Mouse (Mus musculus) spleen, adult 2 months (tissue): ENCODE measurements around the gene Kcnj4. TPM values are rescaled to one million over a fixed set of nuclear protein-coding genes. Genes with fewer than 3 reads are reported as not detected.
A peak's percentile ranks its signal among the peaks of the same experiment; 100 is the strongest.
"Not testable (repeated sequence)": the region's sequence is repeated elsewhere in the genome, so short reads cannot be mapped to it uniquely, and the experiment has no call there.

ENCODE experiments used
- DNase-seq, 2 experiments: peaks; one replicate each; pipeline versions ENCODE4 v3.0.0 to v3.0.0-alpha.2; 2012 to 2021; ENCODE audit warnings: low spot score in 2 of 2, low read depth in 1 of 2
- H3K27ac ChIP-seq: fragments of 200-500 bp; 2 replicates; pipeline ENCODE4 v1.5.1; 2012; ENCODE audit warnings: low read length, inconsistent platforms; ENCODE audit not compliant: insufficient read depth
- H3K27me3 ChIP-seq: fragments of 200-500 bp; 2 replicates; pipeline ENCODE4 v1.6.1; 2012; ENCODE audit warnings: mild to moderate bottlenecking, moderate library complexity, low read length, inconsistent platforms; ENCODE audit not compliant: control insufficient read depth, insufficient read depth
- H3K36me3 ChIP-seq: fragments of 200-500 bp; 2 replicates; pipeline ENCODE4 v1.6.1; 2012; ENCODE audit warnings: mild to moderate bottlenecking, low read length, inconsistent platforms; ENCODE audit not compliant: control insufficient read depth, insufficient read depth
- H3K4me1 ChIP-seq: fragments of 200-500 bp; 2 replicates; pipeline ENCODE4 v1.6.1; 2011; ENCODE audit warnings: inconsistent platforms; ENCODE audit not compliant: control insufficient read depth, insufficient read depth, insufficient read length
- H3K4me3 ChIP-seq: fragments of 200-500 bp; 2 replicates; pipeline ENCODE4 v1.5.1; 2011; ENCODE audit warnings: mild to moderate bottlenecking, inconsistent platforms; ENCODE audit not compliant: insufficient read depth, insufficient read length; ENCODE audit errors: extremely low read depth
- CTCF ChIP-seq: fragments of 200-500 bp; IDR thresholded peaks from 2 replicates; pipeline ENCODE4 v1.5.1; 2011; ENCODE audit warnings: mild to moderate bottlenecking, inconsistent platforms; ENCODE audit not compliant: insufficient read depth, insufficient read length, insufficient replicate concordance; ENCODE audit errors: extremely low read depth
- POLR2A ChIP-seq: fragments of 200-500 bp; IDR thresholded peaks from 2 replicates; pipeline ENCODE4 v1.6.1; 2011; ENCODE audit warnings: low read depth, low read length, inconsistent platforms
- WGBS: fragments of 180-500 bp; shearing (Covaris S2); methylation state at CpG from one replicate; pipeline ENCODE4 v1.1.7; 2018; 5-methylcytosine and 5-hydroxymethylcytosine counted together
- polyA plus RNA-seq: library from polyadenylated mRNA; depleted of rRNA; stranded (reverse); fragments of >200 nt; gene quantifications from 2 replicates; pipeline ENCODE4 v1.2.3, GENCODE M21; 2012

Kcnj4 gene
- polyA plus RNA-seq, 1 experiment, result not detected

GRCm38 (mm10) chr15:79473638-79474355 is 31.2 kb downstream of the Kcnj4 start:
- Histone ChIP-seq H3K4me3 (no peak overlapping the region), H3K4me1 (no peaks in the 10 kb centered on the region), H3K27ac (no peak overlapping the region), H3K36me3 (no peaks in the 10 kb centered on the region), H3K27me3 (no peaks in the 10 kb centered on the region)
- 61% methylated on average over 12 of the region's 12 CpGs for WGBS
- no peak for TF ChIP-seq CTCF
- no peak for TF ChIP-seq POLR2A
- DNase-seq, result no peak

- Histone ChIP-seq H3K27me3 (no peaks in the 10 kb centered on the region), H3K27ac (no peak overlapping the region), H3K4me3 (no peak overlapping the region), H3K4me1 (no peaks in the 10 kb centered on the region), H3K36me3 (no peaks in the 10 kb centered on the region)
- TF ChIP-seq POLR2A, result no peak
- DNase-seq, result no peak
- 82% methylated on average over 5 of the region's 5 CpGs for WGBS
Measured at GRCm38 (mm10) chr15:79473042-79473441, 32.0 kb downstream of the Kcnj4 start.

GRCm38 (mm10) chr15:79471095-79471494 is 33.9 kb downstream of the Kcnj4 start:
- Histone ChIP-seq H3K4me3 (no peak overlapping the region), H3K4me1 (no peaks in the 10 kb centered on the region), H3K27me3 (no peaks in the 10 kb centered on the region), H3K36me3 (no peaks in the 10 kb centered on the region), H3K27ac (no peak overlapping the region)
- WGBS, result 73% methylated on average over 10 of the region's 10 CpGs
- no peak for DNase-seq
- TF ChIP-seq POLR2A (no peak), CTCF (no peak)

GRCm38 (mm10) chr15:79470583-79470982 is 34.5 kb downstream of the Kcnj4 start:
- H3K4me1 ChIP-seq, result no peaks in the 10 kb centered on the region

GRCm38 (mm10) chr15:79469577-79469976 is 35.5 kb downstream of the Kcnj4 start:
- Histone ChIP-seq H3K4me1 (no peaks in the 10 kb centered on the region), H3K27ac (no peak overlapping the region), H3K36me3 (no peaks in the 10 kb centered on the region), H3K4me3 (no peak overlapping the region), H3K27me3 (no peaks in the 10 kb centered on the region)
- WGBS, result 69% methylated on average over 5 of the region's 5 CpGs
- no peak for DNase-seq
- TF ChIP-seq POLR2A (no peak), CTCF (no peak)

More at GRCm38 (mm10) chr15:79470583-79470982, 34.5 kb downstream of the Kcnj4 start:
- no peak overlapping the region for H3K27ac ChIP-seq
- DNase-seq, result no peak
- TF ChIP-seq CTCF (no peak), POLR2A (no peak)
- WGBS, result 37% methylated on average over 17 of the region's 17 CpGs
- H3K4me3 ChIP-seq, result no peak overlapping the region
- H3K27me3 ChIP-seq, result no peaks in the 10 kb centered on the region
- no peaks in the 10 kb centered on the region for H3K36me3 ChIP-seq

- Histone ChIP-seq H3K27me3 (no peaks in the 10 kb centered on the region), H3K36me3 (no peaks in the 10 kb centered on the region), H3K4me3 (no peak overlapping the region), H3K4me1 (no peaks in the 10 kb centered on the region), H3K27ac (no peak overlapping the region)
- TF ChIP-seq POLR2A (no peak), CTCF (peak; percentile 98)
- 11% methylated on average over 18 of the region's 18 CpGs for WGBS
- peak; percentile 30 to 72 for DNase-seq
Measured at GRCm38 (mm10) chr15:79466601-79467286, 38.3 kb downstream of the Kcnj4 start.

GRCm38 (mm10) chr15:79456546-79456945 is 48.5 kb downstream of the Kcnj4 start:
- WGBS, result 59% methylated on average over 6 of the region's 6 CpGs
- Histone ChIP-seq H3K4me1 (peaks cover 4% of the 10 kb centered on the region; the same call in 1 of the 2 replicates), H3K4me3 (no peak overlapping the region), H3K27me3 (no peaks in the 10 kb centered on the region), H3K36me3 (no peaks in the 10 kb centered on the region), H3K27ac (no peak overlapping the region)
- DNase-seq, result no peak
- no peak for TF ChIP-seq CTCF
- TF ChIP-seq POLR2A, result no peak

- H3K27ac ChIP-seq, H3K27me3 ChIP-seq, H3K36me3 ChIP-seq, H3K4me3 ChIP-seq, H3K4me1 ChIP-seq, DNase-seq: not testable (repeated sequence)
- WGBS, result 73% methylated on average over 6 of the region's 6 CpGs
Measured at GRCm38 (mm10) chr15:79456104-79456503, 48.9 kb downstream of the Kcnj4 start.
